Mouse (Mus musculus): ENCODE data around the gene Aff1. TPM values are rescaled to one million over a fixed set of nuclear protein-coding genes. Genes with fewer than 3 reads are reported as not detected.
A peak's percentile ranks its signal among the peaks of the same experiment; 100 is the strongest.

The Aff1 gene
- polyA plus RNA-seq, 1 experiment from 2014 or later, result 6.7 TPM

DNA sequence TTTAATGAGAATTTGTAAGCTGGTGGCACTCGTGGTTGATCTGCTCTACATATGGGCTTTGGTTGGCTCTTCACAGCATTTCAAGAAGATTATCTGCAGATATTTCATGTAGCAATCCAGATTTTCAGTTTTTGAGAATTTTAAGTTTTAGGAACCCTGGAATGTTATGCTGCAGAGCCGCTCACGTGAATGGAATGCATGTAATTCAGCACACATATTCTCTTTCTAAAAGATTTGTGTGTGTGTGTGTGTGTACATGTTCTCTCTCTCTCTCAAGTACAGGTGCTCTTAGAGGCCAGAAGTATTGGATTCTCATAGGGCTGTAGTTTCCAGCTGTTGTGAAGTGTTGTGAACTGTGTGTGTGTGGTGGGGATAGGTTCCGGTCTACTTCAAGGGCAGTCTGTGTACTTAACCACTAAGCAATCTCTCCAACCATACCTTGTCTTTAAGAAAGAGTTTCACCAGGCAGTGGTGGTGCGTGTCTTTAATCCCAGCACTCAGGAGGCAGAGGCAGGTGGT lies 24.7 kb downstream of the Aff1 start:
- Histone ChIP-seq H3K36me3 (no peaks in the 10 kb centered on the region), H3K9ac (no peak overlapping the region), H3K27me3 (no peaks in the 10 kb centered on the region), H3K4me2 (no peak overlapping the region), H3K4me1 (no peaks in the 10 kb centered on the region), H3K27ac (peak overlapping the region; percentile 24; the same call in 1 of the 2 replicates), H3K4me3 (no peak overlapping the region), H3K9me3 (no peaks in the 10 kb centered on the region)
- no peak for ATAC-seq (ENCODE audit: borderline replicate concordance, extremely low read depth, low FRiP score, low TSS enrichment)
- WGBS, result 54% methylated on average over 5 of the region's 5 CpGs

DNA sequence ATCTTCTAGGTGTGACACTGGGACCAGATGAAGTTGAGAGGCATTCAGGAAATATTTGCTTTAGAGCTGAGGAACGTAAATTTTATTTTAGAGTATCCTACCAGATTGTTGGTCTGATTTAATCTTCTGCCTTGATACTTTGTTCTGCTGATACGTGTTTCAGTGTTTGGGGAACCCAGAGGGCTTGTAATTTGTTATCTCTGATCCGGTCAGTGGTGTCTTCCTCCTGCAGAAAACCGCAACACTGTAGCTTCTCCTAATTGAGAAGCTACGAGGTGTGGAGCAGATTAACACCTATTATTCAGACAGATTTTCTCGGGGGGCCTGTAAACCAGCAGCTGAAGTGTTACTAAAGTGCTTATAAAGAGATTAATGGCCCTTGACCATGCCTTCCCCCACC lies 27.0 kb downstream of the Aff1 start:
- H3K4me2 ChIP-seq, result no peak overlapping the region
- H3K27me3 ChIP-seq, result no peaks in the 10 kb centered on the region
- no peak overlapping the region for H3K9ac ChIP-seq
- H3K36me3 ChIP-seq, result no peaks in the 10 kb centered on the region
- no peaks in the 10 kb centered on the region for H3K9me3 ChIP-seq
- WGBS, result 35% methylated on average over 6 of the region's 6 CpGs
- H3K27ac ChIP-seq, result no peak overlapping the region
- no peak for ATAC-seq (ENCODE audit: borderline replicate concordance, extremely low read depth, low FRiP score, low TSS enrichment)
- peaks cover 6% of the 10 kb centered on the region; the same call in 1 of the 2 replicates for H3K4me1 ChIP-seq
- no peak overlapping the region for H3K4me3 ChIP-seq

GRCm38 (mm10) chr5:103719851-103720250 lies 27.7 kb downstream of the Aff1 start:
- H3K27me3 ChIP-seq, result no peaks in the 10 kb centered on the region
- ATAC-seq (ENCODE audit: borderline replicate concordance, extremely low read depth, low FRiP score, low TSS enrichment), result no peak
- H3K4me2 ChIP-seq, result no peak overlapping the region
- H3K27ac ChIP-seq, result no peak overlapping the region
- H3K9me3 ChIP-seq, result no peaks in the 10 kb centered on the region
- no peak overlapping the region for H3K4me3 ChIP-seq
- no peak overlapping the region for H3K9ac ChIP-seq
- H3K36me3 ChIP-seq, result no peaks in the 10 kb centered on the region
- peaks cover 11% of the 10 kb centered on the region; the same call in 1 of the 2 replicates for H3K4me1 ChIP-seq
- 45% methylated on average over 3 of the region's 3 CpGs for WGBS

DNA sequence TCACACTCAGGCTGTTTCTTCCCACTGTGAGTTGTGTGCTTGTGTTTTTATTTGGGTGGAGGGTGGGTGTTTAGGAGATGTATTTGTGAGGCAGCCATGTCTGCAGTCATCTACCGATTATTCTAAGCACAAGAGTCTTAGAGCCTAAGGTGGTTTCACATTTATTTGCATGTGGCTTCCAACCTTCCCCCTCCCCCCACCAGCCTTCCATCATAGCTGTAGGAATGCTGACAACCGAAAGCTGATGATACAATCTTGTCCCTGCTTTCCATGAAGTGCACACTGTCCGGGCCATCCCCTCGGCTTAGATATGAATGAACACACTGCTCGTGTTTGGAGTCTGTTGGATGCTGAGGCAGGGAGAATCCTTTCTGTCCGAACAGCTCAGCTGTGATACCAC lies 28.8 kb downstream of the Aff1 start:
- Histone ChIP-seq H3K9ac (no peak overlapping the region), H3K4me1 (peaks cover 11% of the 10 kb centered on the region; the same call in 1 of the 2 replicates), H3K4me2 (no peak overlapping the region), H3K9me3 (no peaks in the 10 kb centered on the region), H3K27ac (no peak overlapping the region), H3K36me3 (no peaks in the 10 kb centered on the region), H3K4me3 (no peak overlapping the region), H3K27me3 (no peaks in the 10 kb centered on the region)
- WGBS, result 63% methylated on average over 6 of the region's 6 CpGs
- ATAC-seq (ENCODE audit: borderline replicate concordance, extremely low read depth, low FRiP score, low TSS enrichment), result no peak

GRCm38 (mm10) chr5:103721490-103721889 lies 29.3 kb downstream of the Aff1 start:
- 76% methylated on average over 4 of the region's 4 CpGs for WGBS
- Histone ChIP-seq H3K9me3 (no peaks in the 10 kb centered on the region), H3K36me3 (no peaks in the 10 kb centered on the region), H3K27ac (no peak overlapping the region), H3K4me2 (no peak overlapping the region), H3K9ac (no peak overlapping the region), H3K27me3 (no peaks in the 10 kb centered on the region), H3K4me1 (peaks cover 11% of the 10 kb centered on the region; the same call in 1 of the 2 replicates), H3K4me3 (no peak overlapping the region)
- ATAC-seq (ENCODE audit: borderline replicate concordance, extremely low read depth, low FRiP score, low TSS enrichment), result no peak

- H3K9ac ChIP-seq, result no peak overlapping the region
- no peak overlapping the region for H3K4me3 ChIP-seq
- H3K4me2 ChIP-seq, result no peak overlapping the region
- 68% methylated on average over 4 of the region's 4 CpGs for WGBS
- peaks cover 11% of the 10 kb centered on the region; the same call in 1 of the 2 replicates for H3K4me1 ChIP-seq
- H3K27ac ChIP-seq, result peak overlapping the region; percentile 66
- H3K36me3 ChIP-seq, result no peaks in the 10 kb centered on the region
- ATAC-seq (ENCODE audit: borderline replicate concordance, extremely low read depth, low FRiP score, low TSS enrichment), result peak; percentile 78; the same call in 1 of the 2 replicates
- H3K27me3 ChIP-seq, result no peaks in the 10 kb centered on the region
- no peaks in the 10 kb centered on the region for H3K9me3 ChIP-seq
Measured at GRCm38 (mm10) chr5:103722721-103723120, 30.5 kb downstream of the Aff1 start.

DNA sequence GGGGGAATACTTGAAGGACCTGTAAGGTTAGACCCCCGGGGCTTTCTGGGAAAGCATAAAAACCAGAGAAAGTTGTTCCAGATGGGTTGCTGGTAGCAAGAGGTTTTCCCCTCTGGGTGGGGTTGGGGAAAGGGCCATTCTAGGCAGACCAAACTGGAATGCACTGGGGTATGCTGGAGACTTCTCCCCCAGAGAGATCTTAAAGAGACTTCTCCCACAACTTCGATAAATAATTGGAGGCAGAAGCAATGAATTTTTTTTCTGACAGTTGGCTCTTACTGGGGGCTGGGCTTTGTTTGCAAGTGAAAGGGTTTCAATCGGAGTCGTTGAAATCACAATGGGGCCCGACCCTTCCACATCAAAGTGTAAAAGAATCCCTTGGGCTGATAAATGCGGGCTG lies 32.2 kb downstream of the Aff1 start:
- Histone ChIP-seq H3K4me1 (peaks cover 11% of the 10 kb centered on the region; the same call in 1 of the 2 replicates), H3K4me2 (no peak overlapping the region), H3K9ac (no peak overlapping the region), H3K4me3 (no peak overlapping the region), H3K36me3 (no peaks in the 10 kb centered on the region), H3K27ac (no peak overlapping the region), H3K9me3 (no peaks in the 10 kb centered on the region), H3K27me3 (no peaks in the 10 kb centered on the region)
- no peak for ATAC-seq (ENCODE audit: borderline replicate concordance, extremely low read depth, low FRiP score, low TSS enrichment)
- WGBS, result 8% methylated on average over 6 of the region's 6 CpGs

GRCm38 (mm10) chr5:103724823-103725222 lies 32.6 kb downstream of the Aff1 start:
- Histone ChIP-seq H3K9ac (no peak overlapping the region), H3K4me3 (no peak overlapping the region)
- 27% methylated on average over 3 of the region's 3 CpGs for WGBS

GRCm38 (mm10) chr5:103725268-103726149 lies 33.3 kb downstream of the Aff1 start:
- Histone ChIP-seq H3K4me1 (peaks cover 11% of the 10 kb centered on the region; the same call in 1 of the 2 replicates), H3K9me3 (no peaks in the 10 kb centered on the region), H3K27me3 (no peaks in the 10 kb centered on the region), H3K27ac (no peak overlapping the region), H3K9ac (no peak overlapping the region), H3K36me3 (no peaks in the 10 kb centered on the region), H3K4me3 (no peak overlapping the region), H3K4me2 (no peak overlapping the region)
- ATAC-seq (ENCODE audit: borderline replicate concordance, extremely low read depth, low FRiP score, low TSS enrichment), result no peak
- WGBS, result 56% methylated on average over 9 of the region's 9 CpGs

More at GRCm38 (mm10) chr5:103724823-103725222, 32.6 kb downstream of the Aff1 start:
- Histone ChIP-seq H3K4me1 (peaks cover 11% of the 10 kb centered on the region; the same call in 1 of the 2 replicates), H3K27me3 (no peaks in the 10 kb centered on the region), H3K36me3 (no peaks in the 10 kb centered on the region), H3K4me2 (no peak overlapping the region), H3K27ac (no peak overlapping the region), H3K9me3 (no peaks in the 10 kb centered on the region)
- ATAC-seq (ENCODE audit: borderline replicate concordance, extremely low read depth, low FRiP score, low TSS enrichment), result no peak

DNA sequence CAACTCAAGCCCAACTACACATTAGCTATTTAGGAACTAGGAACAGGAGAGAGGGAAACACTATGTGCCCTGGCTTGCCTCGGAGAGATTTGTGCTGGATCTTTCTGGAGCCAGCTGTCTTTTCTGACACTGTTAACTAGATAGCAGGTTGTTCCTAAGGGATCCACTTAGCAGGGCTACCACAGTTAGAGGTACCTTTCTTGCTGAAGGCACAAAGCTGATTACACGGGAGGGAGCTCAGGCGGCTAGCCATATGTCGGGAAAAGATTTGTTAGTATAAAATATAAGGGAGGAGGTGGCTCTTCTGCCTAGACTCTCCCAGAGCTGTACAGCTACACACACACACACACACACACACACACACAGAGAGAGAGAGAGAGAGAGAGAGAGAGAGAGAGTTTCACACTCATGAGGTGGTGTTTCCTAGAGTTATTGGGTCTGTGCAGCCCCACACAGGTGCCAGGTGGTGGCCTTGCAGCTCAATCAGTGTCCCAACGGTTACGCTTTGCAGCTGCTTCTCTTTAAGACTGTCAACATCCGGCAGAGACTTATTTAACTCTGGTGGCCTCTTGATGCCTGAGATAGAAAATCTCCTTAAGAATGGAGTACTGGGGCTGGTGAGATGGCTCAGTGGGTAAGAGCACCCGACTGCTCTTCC lies 34.2 kb downstream of the Aff1 start:
- no peak for ATAC-seq (ENCODE audit: borderline replicate concordance, extremely low read depth, low FRiP score, low TSS enrichment)

DNA sequence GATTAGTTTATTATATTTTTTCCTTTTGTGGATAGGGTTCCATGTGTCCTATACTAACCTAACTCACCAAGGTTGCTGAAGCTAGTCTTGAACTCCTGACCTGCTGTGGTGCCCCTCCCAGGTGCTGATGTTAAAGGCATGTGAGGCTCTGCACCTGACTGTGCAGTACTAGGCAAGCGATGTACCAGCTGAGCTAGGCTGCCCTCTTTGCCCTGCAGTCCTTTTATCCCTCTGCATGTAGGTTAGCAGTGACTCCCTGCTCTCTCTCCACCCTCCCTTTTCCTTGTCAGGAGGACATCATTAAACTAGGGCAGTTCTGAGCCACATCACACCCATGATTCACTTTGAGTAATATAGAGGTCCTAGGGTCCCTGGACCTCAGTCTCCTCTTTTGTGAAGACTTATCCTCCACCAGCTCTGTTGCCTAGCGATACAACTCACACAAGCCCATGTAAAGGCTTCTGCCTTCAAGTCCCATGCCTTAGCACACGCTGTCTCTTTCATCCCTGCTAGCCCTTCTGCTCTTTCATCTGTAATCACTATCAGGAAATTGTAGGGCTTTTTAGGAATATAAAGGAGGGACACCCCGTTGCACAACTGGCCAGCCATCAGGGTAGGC lies 35.7 kb downstream of the Aff1 start:
- no peak for ATAC-seq (ENCODE audit: borderline replicate concordance, extremely low read depth, low FRiP score, low TSS enrichment)
- Histone ChIP-seq H3K4me3 (no peak overlapping the region), H3K4me1 (peaks cover 11% of the 10 kb centered on the region; the same call in 1 of the 2 replicates), H3K36me3 (no peaks in the 10 kb centered on the region), H3K9me3 (no peaks in the 10 kb centered on the region), H3K27me3 (no peaks in the 10 kb centered on the region), H3K27ac (no peak overlapping the region), H3K4me2 (no peak overlapping the region), H3K9ac (no peak overlapping the region)
- 81% methylated on average over 4 of the region's 4 CpGs for WGBS

More for the DNA sequence above, 34.2 kb downstream of the Aff1 start:
- H3K9me3 ChIP-seq, result no peaks in the 10 kb centered on the region
- no peaks in the 10 kb centered on the region for H3K27me3 ChIP-seq
- H3K4me1 ChIP-seq, result peaks cover 11% of the 10 kb centered on the region; the same call in 1 of the 2 replicates
- H3K4me3 ChIP-seq, result no peak overlapping the region
- no peak overlapping the region for H3K27ac ChIP-seq
- no peaks in the 10 kb centered on the region for H3K36me3 ChIP-seq
- no peak overlapping the region for H3K9ac ChIP-seq
- 37% methylated on average over 8 of the region's 8 CpGs for WGBS
- H3K4me2 ChIP-seq, result no peak overlapping the region
